Mouse (Mus musculus) splenic B cell, adult 2 months (primary cell): Measurements from ENCODE around the gene Tle2.
A peak's percentile ranks its signal among the peaks of the same experiment; 100 is the strongest.

Source experiments
- DNase-seq: peaks from one replicate; pipeline ENCODE4 v3.0.0-alpha.2; 2011; ENCODE audit warnings: low read depth, low spot score
- H3K27me3 ChIP-seq: 2 replicates; pipeline ENCODE4 v1.6.1; 2012; ENCODE audit warnings: mild to moderate bottlenecking, low read length, moderate library complexity, mixed read lengths; ENCODE audit not compliant: control insufficient read depth, poor library complexity, insufficient read depth, severe bottlenecking
- H3K36me3 ChIP-seq: 2 replicates; pipeline ENCODE4 v1.6.1; 2012; ENCODE audit warnings: mild to moderate bottlenecking, low read length, moderate library complexity, mixed read lengths; ENCODE audit not compliant: control insufficient read depth, poor library complexity, insufficient read depth, severe bottlenecking

Tle2 gene

GRCm38 (mm10) chr10:81600738-81601203 lies 26.4 kb downstream of the Tle2 start, which contains the start of gene Tle6:
Tle6 (minus strand) TSS chr10:81601073.
- DNase-seq: peak; percentile 95
- no peaks in the 10 kb centered on the region for H3K27me3 ChIP-seq
- no peaks in the 10 kb centered on the region for H3K36me3 ChIP-seq

GRCm38 (mm10) chr10:81601396-81601905 lies 27.1 kb downstream of the Tle2 start:
- Histone ChIP-seq H3K27me3 (no peaks in the 10 kb centered on the region), H3K36me3 (no peaks in the 10 kb centered on the region)
- DNase-seq: no peak

- Histone ChIP-seq H3K27me3 (no peaks in the 10 kb centered on the region), H3K36me3 (no peaks in the 10 kb centered on the region)
- peak; percentile 79 for DNase-seq
These were observed 28.4 kb downstream of the Tle2 start for GRCm38 (mm10) chr10:81602741-81603151.

GRCm38 (mm10) chr10:81604019-81604967 lies 29.9 kb downstream of the Tle2 start:
- no peaks in the 10 kb centered on the region for H3K27me3 ChIP-seq
- peak; percentile 39 for DNase-seq
- no peaks in the 10 kb centered on the region for H3K36me3 ChIP-seq

- Histone ChIP-seq H3K36me3 (no peaks in the 10 kb centered on the region), H3K27me3 (no peaks in the 10 kb centered on the region)
- DNase-seq: peak; percentile 90
These were observed 30.8 kb downstream of the Tle2 start for GRCm38 (mm10) chr10:81604968-81605665.

DNA sequence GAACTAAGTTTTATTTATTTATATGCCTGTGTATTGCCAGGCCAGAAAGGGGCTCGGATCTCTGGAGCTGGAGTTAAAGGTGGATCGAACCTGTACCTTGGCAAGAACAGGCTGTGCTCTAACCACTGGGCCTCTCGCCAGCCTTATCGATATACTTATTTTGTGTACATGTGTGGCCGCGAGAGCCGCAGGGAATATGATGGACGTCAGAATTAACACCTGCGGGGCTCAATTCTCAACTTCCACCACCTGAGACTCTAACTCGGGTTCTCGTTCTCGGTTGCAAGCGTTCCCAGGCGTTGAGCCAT lies 31.3 kb downstream of the Tle2 start:
- DNase-seq: no peak
- no peaks in the 10 kb centered on the region for H3K36me3 ChIP-seq
- no peaks in the 10 kb centered on the region for H3K27me3 ChIP-seq

DNA sequence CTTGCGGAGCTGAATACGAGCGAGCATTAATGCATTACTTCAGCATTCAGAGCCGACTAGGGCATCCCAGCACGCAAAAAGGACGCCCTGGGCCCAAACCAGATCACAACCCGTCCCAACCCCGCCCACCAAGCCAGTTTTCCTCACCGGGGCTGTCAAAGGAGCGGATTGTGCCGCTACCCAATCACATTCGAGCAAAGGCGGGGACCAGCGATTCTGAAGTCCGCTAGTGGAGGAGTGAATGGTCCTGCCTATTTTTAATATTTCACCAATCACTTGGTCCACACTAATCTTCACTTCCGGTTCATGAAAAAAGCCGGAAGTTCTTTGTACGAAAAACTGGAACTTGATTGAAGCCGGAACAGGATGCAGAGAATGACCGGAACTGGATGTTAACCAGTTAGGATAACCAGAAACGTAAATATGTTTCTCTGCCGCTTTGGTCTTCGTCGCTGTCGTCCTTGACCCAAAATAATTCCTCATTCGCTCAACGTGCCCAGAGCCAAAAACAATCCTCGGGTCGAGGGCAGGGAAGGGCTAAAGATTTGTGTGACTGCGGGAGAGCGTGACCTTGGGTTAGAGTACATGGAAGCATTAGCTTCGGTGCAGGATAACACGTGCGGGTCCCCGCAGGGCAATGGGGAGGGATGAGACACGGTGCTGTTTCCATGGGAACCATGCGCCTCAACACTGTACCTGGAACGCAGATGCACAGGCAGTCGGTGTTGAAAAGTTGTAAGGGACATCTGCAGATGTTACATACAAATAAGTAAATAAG lies 31.8 kb downstream of the Tle2 start, which contains the start of gene BC025920:
BC025920 (plus strand) TSS at position 297 of the 778 bp plus-strand sequence.
- Histone ChIP-seq H3K27me3 (no peaks in the 10 kb centered on the region), H3K36me3 (no peaks in the 10 kb centered on the region)
- DNase-seq: peak; percentile 95

- peak; percentile 31 for DNase-seq
- H3K36me3 ChIP-seq: no peaks in the 10 kb centered on the region
- H3K27me3 ChIP-seq: no peaks in the 10 kb centered on the region
These were observed 33.9 kb downstream of the Tle2 start for GRCm38 (mm10) chr10:81608308-81608707.

GRCm38 (mm10) chr10:81612779-81613178 lies 38.4 kb downstream of the Tle2 start:
- no peak for DNase-seq
- Histone ChIP-seq H3K36me3 (no peaks in the 10 kb centered on the region), H3K27me3 (no peaks in the 10 kb centered on the region)

DNA sequence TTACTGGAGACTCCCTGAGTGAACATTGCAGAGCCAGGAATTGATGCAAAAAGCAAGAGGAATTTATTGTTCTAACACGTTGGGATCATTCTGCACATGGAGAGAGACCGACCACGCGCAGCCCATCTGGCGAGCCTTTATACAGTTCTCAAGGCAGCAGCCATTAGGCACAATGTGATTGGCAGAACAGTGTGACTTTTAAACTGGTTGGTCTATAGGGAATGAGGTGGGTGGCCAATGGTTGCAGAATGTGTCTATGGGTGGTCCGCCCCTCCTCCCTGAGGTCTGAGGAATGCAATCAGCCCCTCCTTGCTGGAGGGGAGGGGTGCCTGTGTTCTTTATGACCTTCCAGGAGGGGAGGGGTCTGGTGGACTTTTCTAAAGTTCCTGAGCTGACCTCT lies 41.1 kb downstream of the Tle2 start:
- Histone ChIP-seq H3K36me3 (no peaks in the 10 kb centered on the region), H3K27me3 (no peaks in the 10 kb centered on the region)
- no peak for DNase-seq

- Histone ChIP-seq H3K27me3 (no peaks in the 10 kb centered on the region), H3K36me3 (no peaks in the 10 kb centered on the region)
- DNase-seq: no peak
These were observed 45.6 kb downstream of the Tle2 start for GRCm38 (mm10) chr10:81619976-81620375.

DNA sequence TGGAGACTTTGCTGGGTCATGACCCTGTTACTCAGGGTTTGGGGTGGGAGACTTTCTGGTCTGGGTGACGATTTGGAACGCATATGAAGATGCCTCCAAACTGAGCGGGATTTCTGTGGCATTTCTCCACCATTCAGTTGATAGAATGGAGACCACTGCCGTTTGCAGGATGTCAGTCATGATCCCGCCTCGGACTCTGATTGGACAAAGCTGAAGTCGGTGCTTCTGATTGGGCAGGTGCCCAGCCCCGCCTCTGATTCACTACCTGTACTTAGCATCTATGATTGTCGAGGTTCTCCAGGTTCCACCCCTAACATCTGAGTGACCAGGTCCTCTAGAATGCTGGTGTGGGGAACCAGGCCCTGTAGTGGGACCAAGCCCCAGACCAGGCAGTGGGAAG lies 46.4 kb downstream of the Tle2 start:
- DNase-seq: no peak
- Histone ChIP-seq H3K36me3 (no peaks in the 10 kb centered on the region), H3K27me3 (no peaks in the 10 kb centered on the region)

DNA sequence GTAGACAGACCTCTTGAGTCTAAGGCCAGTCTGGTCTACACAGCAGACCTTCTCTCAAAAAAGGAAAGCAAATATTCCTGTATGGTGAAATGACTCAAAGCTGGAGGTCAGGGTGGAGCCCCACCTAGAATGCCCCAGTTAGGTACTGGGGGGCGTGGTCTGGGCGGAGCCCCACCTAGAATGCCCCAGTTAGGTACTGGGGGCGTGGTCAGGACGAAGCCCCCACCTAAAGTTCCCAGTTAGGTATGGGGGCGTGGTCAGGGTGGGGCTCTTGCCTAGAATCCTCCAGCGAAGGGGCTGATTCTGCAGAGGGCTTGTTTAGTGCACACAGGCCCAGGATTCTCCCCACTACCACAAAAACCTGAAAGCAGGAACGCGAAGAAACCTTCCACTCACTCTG lies 49.1 kb downstream of the Tle2 start:
- no peaks in the 10 kb centered on the region for H3K36me3 ChIP-seq
- H3K27me3 ChIP-seq: no peaks in the 10 kb centered on the region
- DNase-seq: no peak

- H3K27me3 ChIP-seq: no peaks in the 10 kb centered on the region
- no peak for DNase-seq
- no peaks in the 10 kb centered on the region for H3K36me3 ChIP-seq
These were observed 52.0 kb downstream of the Tle2 start for GRCm38 (mm10) chr10:81626101-81626993.
